ENCODE assay signal across 7 mouse cellular contexts in the genomic region with DNA sequence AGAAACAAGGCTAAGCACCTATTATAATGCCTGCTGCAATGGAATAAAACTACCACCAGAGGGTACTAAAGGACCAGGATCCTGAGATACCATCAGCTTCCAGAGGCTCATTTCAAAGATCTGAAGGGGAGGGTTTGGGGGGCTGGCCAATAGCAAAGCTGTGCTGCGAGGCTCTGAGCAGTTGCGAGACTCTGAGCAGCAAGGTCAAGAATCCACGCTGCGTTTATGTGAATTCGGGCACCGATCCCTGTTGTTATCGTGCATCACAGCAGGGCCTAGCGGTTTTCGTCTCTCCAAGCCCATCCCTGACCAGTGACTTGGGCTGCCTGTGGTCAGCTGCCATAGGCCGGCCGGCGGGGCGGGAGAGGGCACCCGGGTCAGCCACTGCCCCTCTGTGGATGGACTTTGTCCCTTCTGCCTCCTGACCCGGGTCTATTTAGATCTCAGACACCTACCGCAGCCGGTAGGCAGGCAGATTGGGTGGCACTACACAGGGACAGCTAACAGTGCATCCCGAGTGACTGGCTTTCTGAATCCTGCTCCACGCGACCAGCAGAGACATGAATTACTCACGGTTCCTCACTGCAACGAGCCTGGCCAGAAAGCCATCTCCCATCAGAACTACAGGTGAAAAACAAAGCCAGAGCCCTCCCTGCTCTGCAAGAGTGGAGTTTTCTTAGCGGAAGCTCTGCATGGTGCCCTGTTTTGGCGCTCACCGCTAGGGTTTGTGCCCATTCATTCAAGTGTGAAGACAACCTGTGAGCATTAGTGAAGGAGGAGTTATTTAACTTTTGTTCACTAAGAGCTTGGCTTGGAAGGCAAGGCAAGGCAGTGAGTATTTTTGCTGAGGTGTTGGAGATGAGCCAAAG. TPM values are rescaled to one million over a fixed set of nuclear protein-coding genes. Genes with fewer than 3 reads are reported as not detected.
DNase-seq lines count a peak whose midpoint lies in the region; ATAC-seq and TF ChIP-seq lines count a peak whose summit lies in the region.

Gene Aadat (plus strand): TSS at position 280 of the 869 bp plus-strand sequence.

- under 1% methylated on average over 25 of the region's 25 CpGs for WGBS in hindbrain, postnatal 0 days

- peak within 1 kb of the TSS; percentile 74 for H3K27ac ChIP-seq in hindbrain, postnatal 0 days

- peak within 1 kb of the TSS; percentile 64 for H3K9ac ChIP-seq in hindbrain, postnatal 0 days (replicated peaks; ENCODE audit: low read length)

- TF ChIP-seq CTCF in hindbrain, postnatal 0 days (IDR thresholded peaks at IDR 0.05; ENCODE audit: low read depth): peak; percentile 88

- peak within 1 kb of the TSS; percentile 64 for H3K4me3 ChIP-seq in hindbrain, postnatal 0 days (ENCODE audit: low read length)

- peak within 1 kb of the TSS; percentile 97 for H3K4me2 ChIP-seq in hindbrain, postnatal 0 days (ENCODE audit: low read depth, low read length)

- peak; percentile 37 to 84 for DNase-seq in adrenal gland, adult (ENCODE audit: inconsistent age in 2 of 2, low spot score in 1 of 2)
- peak; percentile 75 to 80 for DNase-seq in cerebellum, postnatal 25 days
- peak; percentile 29 for DNase-seq in gastrocnemius, adult 18-20 months (ENCODE audit: low spot score)
- peak; percentile 93 for DNase-seq in hindbrain, postnatal 0 days (ENCODE audit: low spot score)
- peak; percentile 41 to 65 for DNase-seq in left cerebral cortex, adult 18-20 months (ENCODE audit: low spot score in 2 of 2)
- peak; percentile 44 for DNase-seq in lung, postnatal 36 days
- DNase-seq in right cerebral cortex, postnatal 10 days (ENCODE audit: low spot score in 2 of 2): peak; percentile 80 to 87

- H3K27me3 ChIP-seq in hindbrain, postnatal 0 days (ENCODE audit: insufficient read depth, low read length): no peaks in the 10 kb centered on the region

- H3K4me1 ChIP-seq in hindbrain, postnatal 0 days (ENCODE audit: insufficient read depth, low read length): peaks cover 5% of the 10 kb centered on the region; the same call in 1 of the 2 replicates

- no peaks in the 10 kb centered on the region for H3K9me3 ChIP-seq in hindbrain, postnatal 0 days (ENCODE audit: low read length)

- ATAC-seq in hindbrain, postnatal 0 days: peak; percentile 98

- no peaks in the 10 kb centered on the region for H3K36me3 ChIP-seq in hindbrain, postnatal 0 days (ENCODE audit: insufficient read depth, low read length)

RNA-seq across cellular contexts. Expression of gene Aadat, which starts in this region (rescaled TPM):
- total RNA-seq in gastrocnemius, adult 18-20 months (2021): under 1 TPM; 0.14 to 0.30 TPM
- 1.8 and 6.1 TPM in 2 replicates for total RNA-seq in hindbrain, postnatal 0 days (2014; rRNA removed)
- 1.8 TPM in 2 replicates for polyA plus RNA-seq in hindbrain, postnatal 0 days (2015; fragmentation: Nextera tagmentation; extraction: Ambion mirVana)
- under 1 TPM in 1 of 2 experiments, not detected in 1; 0.23 TPM for total RNA-seq in left cerebral cortex, adult 18-20 months (2021)

Comparison
In these comparisons a context has a peak if more than half of its experiments do, and no peak if none do; other contexts are left out.
1. Peak in every context shown above with its lines: DNase-seq, ATAC-seq, H3K4me3 ChIP-seq and H3K27ac ChIP-seq.
2. Peak in DNase-seq in gastrocnemius, adult 18-20 months; RNA of the gene not detected or under 1 TPM.
3. Peak in DNase-seq in left cerebral cortex, adult 18-20 months; RNA of the gene not detected or under 1 TPM.
4. DNase-seq: peak in every context shown above with its lines; median percentile 93 in hindbrain, postnatal 0 days; 84 in right cerebral cortex, postnatal 10 days; 78 in cerebellum, postnatal 25 days; 60 in adrenal gland, adult; 53 in left cerebral cortex, adult 18-20 months; 44 in lung, postnatal 36 days; 29 in gastrocnemius, adult 18-20 months.